Mouse (Mus musculus) A20 (cell line): ENCODE measurements around the gene Cnih3.

ENCODE experiments used
- DNase-seq: peaks from one replicate; pipeline ENCODE4 v3.0.0-alpha.2; 2011; ENCODE audit warnings: low read depth, low spot score

Cnih3 gene

GRCm38 (mm10) chr1:181352043-181352366, 423 bp upstream of the Cnih3 start:
- no peak for DNase-seq

- DNase-seq: no peak
These were observed 1.0 kb downstream of the Cnih3 start for GRCm38 (mm10) chr1:181353200-181354097.

- DNase-seq: no peak
These were observed 3.3 kb downstream of the Cnih3 start for GRCm38 (mm10) chr1:181355683-181356082.

- DNase-seq: no peak
These were observed 5.4 kb downstream of the Cnih3 start for GRCm38 (mm10) chr1:181357870-181358269.

GRCm38 (mm10) chr1:181358526-181358925, 6.1 kb downstream of the Cnih3 start:
- DNase-seq: no peak

GRCm38 (mm10) chr1:181360732-181361131, 8.3 kb downstream of the Cnih3 start:
- DNase-seq: no peak

- no peak for DNase-seq
These were observed 11.6 kb downstream of the Cnih3 start for GRCm38 (mm10) chr1:181364025-181364424.

- DNase-seq: no peak
These were observed 12.9 kb downstream of the Cnih3 start for GRCm38 (mm10) chr1:181365376-181365775.

GRCm38 (mm10) chr1:181368789-181369570, 16.6 kb downstream of the Cnih3 start:
- DNase-seq: no peak

- no peak for DNase-seq
These were observed 17.9 kb downstream of the Cnih3 start for GRCm38 (mm10) chr1:181370370-181370769.

GRCm38 (mm10) chr1:181371226-181371625, 18.8 kb downstream of the Cnih3 start:
- no peak for DNase-seq

GRCm38 (mm10) chr1:181372306-181372705, 19.9 kb downstream of the Cnih3 start:
- DNase-seq: no peak

GRCm38 (mm10) chr1:181374627-181375374, 22.4 kb downstream of the Cnih3 start:
- no peak for DNase-seq

GRCm38 (mm10) chr1:181376431-181376830, 24.0 kb downstream of the Cnih3 start:
- no peak for DNase-seq

- peak; percentile 60 for DNase-seq
These were observed 27.2 kb downstream of the Cnih3 start for GRCm38 (mm10) chr1:181379664-181380063.

- DNase-seq: no peak
These were observed 29.1 kb downstream of the Cnih3 start for GRCm38 (mm10) chr1:181381410-181382010.

GRCm38 (mm10) chr1:181389264-181389663, 36.8 kb downstream of the Cnih3 start:
- DNase-seq: no peak

GRCm38 (mm10) chr1:181392489-181392888, 40.1 kb downstream of the Cnih3 start:
- no peak for DNase-seq

GRCm38 (mm10) chr1:181393250-181394149, 41.1 kb downstream of the Cnih3 start:
- DNase-seq: no peak

- peak; percentile 15 for DNase-seq
These were observed 42.9 kb downstream of the Cnih3 start for GRCm38 (mm10) chr1:181395234-181395828.
